Mouse (Mus musculus): ENCODE data around the gene Ptpre.

- no peak for TF ChIP-seq TCF12 (IDR thresholded peaks at IDR 0.05; ENCODE audit: low read depth, low read length)
- TF ChIP-seq POLR2A (IDR thresholded peaks at IDR 0.05; ENCODE audit: low read depth, low read length) = no peak; the same call in 1 of the 2 replicates
- no peak for TF ChIP-seq MAX (IDR thresholded peaks at IDR 0.05; ENCODE audit: low read length)
- no peak for TF ChIP-seq ZC3H11A (IDR thresholded peaks at IDR 0.05; ENCODE audit: low read depth, low read length)
- no peak for TF ChIP-seq NRF1 (IDR thresholded peaks at IDR 0.05; ENCODE audit: low read depth, low read length)
- TF ChIP-seq RCOR1 (conservative IDR thresholded peaks at IDR 0.05; ENCODE audit: low read depth, low read length) = no peak
- no peak for TF ChIP-seq UBTF (IDR thresholded peaks at IDR 0.05; ENCODE audit: low read depth, low read length)
- TF ChIP-seq EP300 (IDR thresholded peaks at IDR 0.05; ENCODE audit: low read length) = no peak
- TF ChIP-seq MAZ (IDR thresholded peaks at IDR 0.05; ENCODE audit: low read depth, low read length) = no peak
- TF ChIP-seq CTCF (conservative IDR thresholded peaks at IDR 0.05 in 1 of 2, IDR thresholded peaks at IDR 0.05 in 1 of 2; ENCODE audit: low read depth in 2 of 2, low read length in 2 of 2) = no peak
- TF ChIP-seq ETS1 (conservative IDR thresholded peaks at IDR 0.05; ENCODE audit: low read depth, low read length) = no peak
- no peak for TF ChIP-seq CHD1 (IDR thresholded peaks at IDR 0.05; ENCODE audit: low read depth, low read length)
- no peak for TF ChIP-seq KAT2A (IDR thresholded peaks at IDR 0.05; ENCODE audit: insufficient replicate concordance, low read length)
These were observed 147.7 kb downstream of the Ptpre start for GRCm38 (mm10) chr7:135684938-135685337.
